Mouse (Mus musculus) embryonic facial prominence, embryonic 15.5 days (tissue): ENCODE data around the gene Cib2. TPM values are rescaled to one million over a fixed set of nuclear protein-coding genes. Genes with fewer than 3 reads are reported as not detected.

Source experiments
- ATAC-seq: fragments of 200-750 bp; cut with Nextera tagmentation; 2 replicates; pipeline ENCODE4 v1.8.0; 2017; ENCODE audit warnings: low read depth, moderate TSS enrichment; ENCODE audit not compliant: insufficient number of reproducible peaks, low FRiP score, low TSS enrichment
- H3K27ac ChIP-seq: fragments of 300-500 bp; sonication (generic); replicated peaks from 2 replicates; pipeline ENCODE4 v1.5.1; 2015; ENCODE audit warnings: mild to moderate bottlenecking, inconsistent platforms
- H3K27me3 ChIP-seq: fragments of 300-500 bp; sonication (generic); 2 replicates; pipeline ENCODE4 v1.6.1; 2015; ENCODE audit warnings: inconsistent platforms
- H3K36me3 ChIP-seq: fragments of 300-500 bp; sonication (generic); 2 replicates; pipeline ENCODE4 v1.6.1; 2015; ENCODE audit warnings: mild to moderate bottlenecking, inconsistent platforms
- H3K4me1 ChIP-seq: fragments of 300-500 bp; sonication (generic); 2 replicates; pipeline ENCODE4 v1.6.1; 2015; ENCODE audit warnings: inconsistent platforms
- H3K4me2 ChIP-seq: fragments of 300-500 bp; sonication (generic); replicated peaks from 2 replicates; pipeline ENCODE4 v1.6.1; 2015; ENCODE audit warnings: mild to moderate bottlenecking, inconsistent platforms
- H3K4me3 ChIP-seq: fragments of 300-500 bp; sonication (generic); replicated peaks from 2 replicates; pipeline ENCODE4 v1.5.1; 2015; ENCODE audit warnings: mild to moderate bottlenecking, inconsistent platforms
- H3K9ac ChIP-seq: fragments of 300-500 bp; sonication (generic); 2 replicates; pipeline ENCODE4 v1.6.1; 2015; ENCODE audit warnings: inconsistent platforms
- H3K9me3 ChIP-seq: fragments of 300-500 bp; sonication (generic); replicated peaks from 2 replicates; pipeline ENCODE4 v1.6.1; 2016; ENCODE audit warnings: inconsistent platforms
- WGBS: fragments of 180-500 bp; shearing (Covaris S2); methylation state at CpG from one replicate; pipeline ENCODE4 v1.1.7; 2015; 5-methylcytosine and 5-hydroxymethylcytosine counted together
- polyA plus RNA-seq: library from polyadenylated mRNA; unstranded; fragments of >200 nt; fragmentation: Nextera tagmentation; extraction: Ambion mirVana; gene quantifications from 2 replicates; pipeline ENCODE4 v1.2.1, GENCODE M21; 2015

Cib2 gene
- polyA plus RNA-seq, 1 experiment from 2014 or later = 25.7 TPM

DNA sequence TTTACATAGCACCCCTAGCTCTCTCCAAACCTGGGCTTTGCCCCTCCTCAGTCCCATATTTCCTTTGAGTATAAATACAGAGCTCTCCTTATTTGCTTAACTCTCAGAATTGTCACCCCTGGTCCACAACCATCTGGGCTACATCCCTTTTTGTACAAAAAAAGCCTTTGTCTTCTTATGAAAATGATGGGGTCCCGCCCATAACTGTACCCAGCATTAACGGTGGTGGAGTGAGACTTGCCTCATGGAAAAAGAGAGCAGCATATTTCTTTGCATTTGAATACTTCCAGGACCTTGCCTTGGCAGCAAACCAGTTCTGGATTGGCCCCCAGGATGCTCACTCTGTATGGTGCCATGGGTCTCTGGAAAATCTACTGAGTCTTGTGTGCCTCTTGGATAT lies 30.1 kb downstream of the Cib2 start:
- Histone ChIP-seq H3K9me3 (no peaks in the 10 kb centered on the region), H3K27ac (no peak overlapping the region), H3K9ac (no peak overlapping the region), H3K4me1 (0 out of 2 replicates have a peak, but pooled peaks cover 5% of the 10 kb centered on the region), H3K27me3 (no peaks in the 10 kb centered on the region), H3K4me2 (no peak overlapping the region), H3K36me3 (no peaks in the 10 kb centered on the region), H3K4me3 (no peak overlapping the region)
- ATAC-seq = no peak
- 55% methylated on average over 2 of the region's 2 CpGs for WGBS

- 67% methylated on average over 7 of the region's 7 CpGs for WGBS
- Histone ChIP-seq H3K27me3 (no peaks in the 10 kb centered on the region), H3K9ac (no peak overlapping the region), H3K4me2 (no peak overlapping the region), H3K4me1 (no peaks in the 10 kb centered on the region), H3K36me3 (no peaks in the 10 kb centered on the region), H3K4me3 (no peak overlapping the region), H3K27ac (no peak overlapping the region), H3K9me3 (no peaks in the 10 kb centered on the region)
- no peak for ATAC-seq
These were observed 32.3 kb downstream of the Cib2 start for GRCm38 (mm10) chr9:54527694-54528093.

DNA sequence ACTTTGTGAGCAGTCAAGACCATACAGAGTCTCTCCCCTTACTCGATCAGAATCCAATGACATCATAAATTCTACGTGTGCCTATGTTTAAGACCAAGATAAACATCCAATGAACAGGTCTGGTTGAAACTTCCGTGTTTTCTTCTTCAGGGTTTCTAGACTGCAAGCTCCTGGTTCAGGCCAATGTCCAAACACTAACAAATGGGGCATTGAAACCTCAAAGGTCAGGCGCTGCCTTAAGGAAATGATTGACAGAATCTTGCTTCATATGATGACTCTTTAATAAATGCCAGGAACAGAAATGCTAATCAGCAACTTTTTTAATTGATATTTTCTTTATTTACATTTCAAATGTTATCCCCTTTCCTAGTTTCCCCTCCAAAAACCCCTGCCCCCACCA lies 39.7 kb downstream of the Cib2 start:
- no peak overlapping the region for H3K4me2 ChIP-seq
- no peaks in the 10 kb centered on the region for H3K36me3 ChIP-seq
- no peak overlapping the region for H3K27ac ChIP-seq
- no peaks in the 10 kb centered on the region for H3K9me3 ChIP-seq
- WGBS = 75% methylated on average over 4 of the region's 4 CpGs
- H3K4me3 ChIP-seq = no peak overlapping the region
- no peaks in the 10 kb centered on the region for H3K4me1 ChIP-seq
- ATAC-seq = no peak
- H3K9ac ChIP-seq = no peak overlapping the region
- H3K27me3 ChIP-seq = no peaks in the 10 kb centered on the region

- ATAC-seq = no peak
- Histone ChIP-seq H3K9me3 (no peaks in the 10 kb centered on the region), H3K27me3 (no peaks in the 10 kb centered on the region), H3K4me1 (no peaks in the 10 kb centered on the region), H3K36me3 (no peaks in the 10 kb centered on the region), H3K27ac (no peak overlapping the region), H3K4me3 (no peak overlapping the region), H3K4me2 (no peak overlapping the region), H3K9ac (no peak overlapping the region)
- 62% methylated on average over 7 of the region's 7 CpGs for WGBS
These were observed 41.1 kb downstream of the Cib2 start for GRCm38 (mm10) chr9:54518921-54519320.

GRCm38 (mm10) chr9:54515991-54516390 lies 44.0 kb downstream of the Cib2 start:
- 44% methylated on average over 2 of the region's 2 CpGs for WGBS
- no peak overlapping the region for H3K9ac ChIP-seq
- no peaks in the 10 kb centered on the region for H3K4me1 ChIP-seq
- no peak overlapping the region for H3K4me2 ChIP-seq
- ATAC-seq = no peak
- no peaks in the 10 kb centered on the region for H3K27me3 ChIP-seq
- no peaks in the 10 kb centered on the region for H3K9me3 ChIP-seq
- no peak overlapping the region for H3K27ac ChIP-seq
- no peaks in the 10 kb centered on the region for H3K36me3 ChIP-seq
- H3K4me3 ChIP-seq = no peak overlapping the region

DNA sequence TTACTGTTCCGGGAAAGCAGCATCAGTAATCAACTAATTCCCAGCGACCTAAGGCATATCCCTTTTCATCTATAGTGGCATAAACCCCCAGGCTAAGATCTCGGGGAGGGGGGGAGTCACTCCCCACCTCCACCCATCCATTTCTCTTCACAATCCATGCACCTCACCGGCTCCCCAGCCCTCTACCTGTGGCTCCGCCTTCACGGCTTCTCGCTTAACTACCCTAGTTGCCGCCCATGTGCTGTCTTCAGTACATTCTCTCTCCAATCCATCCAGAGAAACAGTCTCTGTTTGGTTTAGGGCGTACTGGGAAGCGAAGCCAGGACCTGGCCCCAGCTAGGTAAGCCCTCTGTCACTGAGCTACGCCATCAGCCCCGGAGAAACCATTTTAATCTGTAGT lies 57.1 kb downstream of the Cib2 start:
- H3K4me3 ChIP-seq = peak overlapping the region; percentile 63; the same call in 1 of the 2 replicates
- ATAC-seq = no peak
- H3K4me2 ChIP-seq = peak overlapping the region; percentile 99; the same call in 1 of the 2 replicates
- no peak overlapping the region for H3K27ac ChIP-seq
- H3K27me3 ChIP-seq = peaks cover 5% of the 10 kb centered on the region; the same call in 1 of the 2 replicates
- H3K9me3 ChIP-seq = no peaks in the 10 kb centered on the region
- no peaks in the 10 kb centered on the region for H3K36me3 ChIP-seq
- no peaks in the 10 kb centered on the region for H3K4me1 ChIP-seq
- no peak overlapping the region for H3K9ac ChIP-seq
- WGBS = 9% methylated on average over 12 of the region's 12 CpGs

- 0 out of 2 replicates have a peak overlapping the region, but pooled peaks have one; percentile 1 for H3K9ac ChIP-seq
- no peak for ATAC-seq
These were observed 57.9 kb downstream of the Cib2 start for GRCm38 (mm10) chr9:54502111-54502495.

DNA sequence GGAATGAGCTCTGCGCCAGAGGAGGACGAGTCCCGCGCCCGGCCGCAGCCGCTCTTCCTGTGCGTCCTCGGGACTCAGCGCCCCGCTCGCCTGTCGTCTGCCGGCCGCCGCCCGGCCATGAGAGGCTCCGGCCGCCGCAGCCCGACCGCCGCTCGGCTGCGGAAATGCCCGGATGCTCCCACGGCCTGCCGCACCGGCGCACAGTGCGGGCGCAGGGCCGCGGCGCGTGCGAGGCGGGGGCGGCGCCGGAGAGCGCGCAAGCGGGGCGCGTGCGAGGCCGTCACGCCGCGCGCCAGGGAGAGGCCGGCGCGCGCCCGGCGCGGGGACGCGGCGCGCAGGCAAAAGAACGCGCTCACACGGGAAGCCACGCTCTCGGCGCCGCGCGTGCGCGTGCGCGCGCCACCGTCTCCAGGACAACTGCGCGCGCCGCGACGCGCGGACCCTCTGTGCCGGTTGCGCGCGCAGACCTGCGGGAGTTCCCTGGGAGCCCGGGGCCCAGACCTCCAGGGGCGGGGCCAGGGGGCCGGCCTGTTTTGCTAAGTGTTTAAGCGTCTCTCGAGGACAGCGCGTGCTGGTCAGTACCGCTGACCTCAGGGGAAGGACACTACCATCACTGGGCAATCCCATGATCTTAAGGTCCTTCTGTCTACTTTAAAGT lies 58.4 kb downstream of the Cib2 start, which contains the start of gene Dmxl2:
TSS of gene Dmxl2 (minus strand) at position 174 of the 658 bp plus-strand sequence.
- peak within 1 kb of the TSS; percentile 63 for H3K4me3 ChIP-seq
- under 1% methylated on average over 98 of the region's 99 CpGs for WGBS
- no peaks in the 10 kb centered on the region for H3K4me1 ChIP-seq
- peaks cover 5% of the 10 kb centered on the region; the same call in 1 of the 2 replicates for H3K27me3 ChIP-seq
- H3K27ac ChIP-seq = peak within 1 kb of the TSS; percentile 34; the same call in 1 of the 2 replicates
- H3K4me2 ChIP-seq = peak within 1 kb of the TSS; percentile 99
- H3K9ac ChIP-seq = peak within 1 kb of the TSS; percentile 64
- ATAC-seq = peak; percentile 88
- H3K9me3 ChIP-seq = no peaks in the 10 kb centered on the region
- no peaks in the 10 kb centered on the region for H3K36me3 ChIP-seq

More at GRCm38 (mm10) chr9:54502111-54502495, 57.9 kb downstream of the Cib2 start:
- H3K36me3 ChIP-seq = no peaks in the 10 kb centered on the region
- no peaks in the 10 kb centered on the region for H3K9me3 ChIP-seq
- peak overlapping the region; percentile 63 for H3K4me3 ChIP-seq
- no peak overlapping the region for H3K27ac ChIP-seq
- H3K27me3 ChIP-seq = peaks cover 5% of the 10 kb centered on the region; the same call in 1 of the 2 replicates
- no peaks in the 10 kb centered on the region for H3K4me1 ChIP-seq
- peak overlapping the region; percentile 99 for H3K4me2 ChIP-seq
- 3% methylated on average over 13 of the region's 13 CpGs for WGBS

- H3K27me3 ChIP-seq = peaks cover 5% of the 10 kb centered on the region; the same call in 1 of the 2 replicates
- H3K4me3 ChIP-seq = peak overlapping the region; percentile 63
- no peaks in the 10 kb centered on the region for H3K36me3 ChIP-seq
- ATAC-seq = peak; percentile 54
- H3K4me2 ChIP-seq = peak overlapping the region; percentile 99
- H3K9me3 ChIP-seq = no peaks in the 10 kb centered on the region
- H3K4me1 ChIP-seq = no peaks in the 10 kb centered on the region
- peak overlapping the region; percentile 64 for H3K9ac ChIP-seq
- H3K27ac ChIP-seq = peak overlapping the region; percentile 34; the same call in 1 of the 2 replicates
- WGBS = under 1% methylated on average over 42 of the region's 43 CpGs
These were observed 59.1 kb downstream of the Cib2 start for GRCm38 (mm10) chr9:54500832-54501452.

GRCm38 (mm10) chr9:54499791-54500190 lies 60.2 kb downstream of the Cib2 start:
- WGBS = 77% methylated on average over 3 of the region's 3 CpGs
- Histone ChIP-seq H3K4me3 (no peak overlapping the region), H3K9ac (no peak overlapping the region), H3K27me3 (peaks cover 5% of the 10 kb centered on the region; the same call in 1 of the 2 replicates), H3K27ac (no peak overlapping the region), H3K4me1 (no peaks in the 10 kb centered on the region), H3K36me3 (no peaks in the 10 kb centered on the region), H3K4me2 (no peak overlapping the region), H3K9me3 (no peaks in the 10 kb centered on the region)
- ATAC-seq = no peak

DNA sequence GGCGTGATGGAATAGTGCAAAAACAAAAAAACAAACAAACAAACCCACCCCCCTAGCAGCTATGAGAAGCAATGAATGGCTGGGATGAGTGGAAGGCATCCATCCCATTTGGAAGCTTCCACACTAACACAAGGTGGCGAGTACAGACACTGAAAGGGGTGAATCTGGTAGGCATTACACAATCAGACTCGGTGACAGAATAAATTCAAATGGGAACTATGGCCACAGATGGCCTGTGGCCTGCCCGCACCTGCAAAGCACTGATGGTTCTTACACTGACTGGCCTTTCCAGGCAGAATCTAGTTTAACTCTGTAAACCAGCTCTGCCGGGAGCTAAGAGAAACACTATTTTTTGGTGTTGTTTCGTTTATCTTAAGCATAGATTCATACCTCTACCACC lies 60.7 kb downstream of the Cib2 start:
- Histone ChIP-seq H3K27me3 (peaks cover 5% of the 10 kb centered on the region; the same call in 1 of the 2 replicates), H3K4me1 (no peaks in the 10 kb centered on the region), H3K36me3 (no peaks in the 10 kb centered on the region), H3K4me2 (no peak overlapping the region), H3K9ac (no peak overlapping the region), H3K27ac (no peak overlapping the region), H3K9me3 (no peaks in the 10 kb centered on the region), H3K4me3 (no peak overlapping the region)
- no peak for ATAC-seq
- 79% methylated on average over 6 of the region's 6 CpGs for WGBS
